Mouse (Mus musculus): ENCODE data around the gene Fbxo7.
A peak's percentile ranks its signal among the peaks of the same experiment; 100 is the strongest.

Fbxo7 gene

DNA sequence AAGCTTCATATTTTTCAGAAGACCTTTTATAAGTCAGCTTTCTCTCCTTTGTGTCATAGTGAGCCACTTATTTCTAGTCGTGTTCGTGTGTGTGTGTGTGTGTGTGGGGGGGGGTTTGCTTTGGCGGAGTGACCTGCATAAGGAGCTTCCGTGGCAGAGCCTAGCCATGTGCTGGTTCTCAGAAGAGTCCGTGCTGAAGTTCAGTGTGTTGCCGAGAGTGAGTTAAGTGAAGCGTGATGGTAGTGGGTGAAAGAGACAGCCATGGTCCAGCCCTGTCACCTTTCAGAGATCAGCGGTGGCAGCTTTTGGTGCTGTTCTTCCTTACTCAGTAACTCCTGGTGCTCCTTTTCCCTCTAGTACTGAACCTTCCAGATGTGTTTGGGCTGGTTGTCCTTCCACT lies 22.3 kb downstream of the Fbxo7 start:
- no peak for DNase-seq

DNA sequence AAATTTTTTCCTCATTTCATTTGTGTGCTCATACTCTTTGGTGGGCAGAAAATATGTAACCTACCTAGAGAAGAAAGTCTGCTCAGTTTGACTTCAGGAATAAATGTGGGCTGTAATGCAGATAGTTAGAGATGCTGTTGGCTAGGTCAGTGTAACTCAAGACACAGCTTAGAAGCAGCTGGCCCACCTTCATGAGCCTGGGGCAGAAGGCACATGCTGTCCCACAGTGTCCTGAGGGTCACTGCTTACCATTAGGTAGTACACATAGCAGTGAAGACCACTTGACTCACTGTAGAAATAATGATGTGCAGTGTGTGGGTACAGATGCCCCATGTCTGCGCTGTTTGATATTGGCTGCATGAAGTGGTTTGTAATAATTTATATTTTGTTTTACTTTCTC lies 24.6 kb downstream of the Fbxo7 start:
- no peak for DNase-seq

DNA sequence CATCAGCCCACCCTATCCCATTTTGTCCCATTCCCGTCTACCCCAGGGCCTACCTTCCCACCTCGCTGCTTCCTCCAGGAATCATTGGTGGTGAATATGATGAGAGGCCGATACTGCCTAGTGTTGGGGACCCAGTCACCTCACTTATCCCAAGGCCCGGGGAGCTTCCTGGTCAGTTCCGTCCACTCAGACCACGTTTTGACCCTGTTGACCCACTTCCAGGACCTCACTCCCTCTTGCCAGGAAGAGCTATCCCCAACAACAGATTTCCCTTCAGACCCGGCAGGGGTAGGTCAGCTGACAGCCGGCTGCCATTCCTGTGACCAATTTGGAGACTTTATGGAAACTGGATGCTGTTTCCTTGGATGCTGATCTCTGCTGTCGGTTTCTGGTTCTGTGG lies 26.0 kb downstream of the Fbxo7 start:
- no peak for DNase-seq

GRCm38 (mm10) chr10:86050522-86050921 lies 28.8 kb downstream of the Fbxo7 start:
- no peak for DNase-seq

DNA sequence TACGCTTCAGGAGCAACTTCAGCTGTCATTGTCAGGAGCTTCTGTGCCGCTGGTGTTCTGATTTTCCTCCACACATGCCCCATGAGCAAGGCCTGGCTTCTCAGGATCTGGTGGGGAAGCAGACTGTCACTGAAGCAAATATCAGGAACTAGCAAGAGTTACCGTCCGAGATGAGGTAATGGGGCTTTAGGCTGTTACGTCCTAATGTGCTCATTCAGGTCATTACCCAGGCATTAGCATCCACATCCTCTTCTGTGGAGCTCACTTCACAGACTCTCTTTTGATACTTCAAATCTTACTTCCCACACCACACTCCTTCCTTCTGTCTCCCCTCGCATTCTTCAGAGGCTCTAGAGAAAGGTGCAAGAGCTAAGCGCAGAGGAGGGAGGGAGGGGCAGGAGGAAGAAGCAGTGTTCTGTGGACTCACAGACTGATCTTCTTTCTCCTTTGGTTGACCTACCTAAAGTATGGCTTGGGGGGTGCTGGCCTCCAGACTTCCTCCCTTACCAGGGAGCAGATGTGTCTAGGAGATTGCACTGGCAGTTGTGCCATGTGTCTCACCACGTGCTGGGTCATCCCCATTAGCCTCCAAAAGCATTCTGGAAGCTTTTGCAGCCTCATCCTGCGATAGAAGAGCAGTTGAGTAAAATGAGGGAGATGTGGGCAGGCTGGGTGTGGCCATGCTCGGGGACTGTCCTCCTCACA lies 31.2 kb downstream of the Fbxo7 start:
- DNase-seq = no peak

- DNase-seq = no peak
These were observed 34.6 kb downstream of the Fbxo7 start for GRCm38 (mm10) chr10:86056297-86056903.

DNA sequence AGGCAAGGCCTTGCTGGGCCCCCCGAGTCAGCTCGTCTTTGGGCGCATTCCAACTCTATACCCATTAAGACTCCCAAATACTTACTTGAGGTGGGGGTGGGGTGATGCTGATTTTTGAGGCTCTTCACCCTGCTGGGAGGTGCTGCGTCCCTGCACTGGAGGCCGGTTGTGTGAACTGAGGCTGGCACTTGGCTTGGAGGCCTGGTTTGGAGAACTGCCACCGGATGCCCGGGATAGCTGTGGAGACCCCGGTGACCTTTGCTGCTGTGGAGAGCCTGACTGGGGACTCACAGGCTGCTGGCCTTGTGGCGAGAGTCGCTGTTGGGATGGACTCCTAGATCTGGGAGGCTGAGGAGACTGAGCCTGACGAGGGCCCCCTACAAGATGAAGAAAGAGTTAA lies 35.5 kb downstream of the Fbxo7 start:
- no peak for DNase-seq

DNA sequence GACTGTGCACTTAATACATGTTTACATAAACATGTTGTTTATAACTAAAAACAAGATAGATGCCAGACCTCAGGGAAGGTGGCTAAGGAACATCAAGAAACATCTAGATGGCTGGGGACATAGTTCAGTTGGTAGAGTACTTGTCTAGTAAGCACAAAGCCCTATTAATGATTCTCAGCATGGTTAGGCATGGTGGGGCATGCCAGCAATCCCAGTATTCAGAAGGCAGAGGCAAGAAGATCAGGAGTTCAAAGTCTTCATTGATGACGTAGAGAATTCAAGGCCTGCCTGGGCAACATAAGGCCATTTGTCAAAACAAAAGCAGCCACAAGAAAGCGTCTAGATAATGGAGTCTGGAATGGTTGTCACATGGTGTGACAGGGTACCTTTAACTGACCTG lies 35.9 kb downstream of the Fbxo7 start:
- DNase-seq = no peak

DNA sequence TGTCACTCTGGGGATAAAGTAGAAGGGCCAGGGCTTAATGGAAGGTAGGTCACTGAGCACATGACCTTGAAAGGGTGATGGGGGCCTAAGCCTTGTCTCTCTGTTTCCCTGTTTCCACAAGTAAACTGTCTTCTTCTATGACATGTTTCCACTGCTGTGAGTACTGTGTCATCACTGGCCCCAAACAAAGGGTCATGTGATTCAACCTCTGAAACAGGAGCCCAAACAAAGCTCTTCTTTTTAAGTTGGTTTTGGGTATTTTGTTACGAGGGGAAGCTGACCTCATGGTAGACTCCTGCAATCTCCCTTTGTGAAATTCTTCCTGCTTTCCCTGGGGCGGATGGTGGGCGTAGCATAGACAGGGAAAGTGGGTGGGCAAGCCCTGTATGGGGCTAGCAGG lies 38.5 kb downstream of the Fbxo7 start:
- DNase-seq = no peak

- DNase-seq = peak; percentile 45 to 46
These were observed 40.7 kb downstream of the Fbxo7 start for GRCm38 (mm10) chr10:86062261-86063017.

DNA sequence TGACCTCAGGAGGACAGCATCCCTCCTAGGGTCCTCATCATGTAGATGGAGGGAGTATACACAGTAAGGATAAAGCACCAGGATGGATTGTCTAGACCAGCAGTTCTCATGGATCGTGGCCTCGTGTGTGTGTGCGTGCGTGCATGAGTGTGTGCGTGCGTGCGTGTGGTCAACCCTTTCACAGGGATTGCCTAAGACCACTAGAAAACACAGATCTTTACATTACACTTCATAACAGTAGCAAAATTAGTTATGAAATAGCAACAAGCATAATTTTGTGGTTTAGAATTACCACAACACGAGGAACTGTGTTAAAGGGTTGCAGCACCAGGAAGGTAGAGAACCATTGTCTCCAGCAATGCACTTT lies 41.2 kb downstream of the Fbxo7 start:
- DNase-seq = no peak

DNA sequence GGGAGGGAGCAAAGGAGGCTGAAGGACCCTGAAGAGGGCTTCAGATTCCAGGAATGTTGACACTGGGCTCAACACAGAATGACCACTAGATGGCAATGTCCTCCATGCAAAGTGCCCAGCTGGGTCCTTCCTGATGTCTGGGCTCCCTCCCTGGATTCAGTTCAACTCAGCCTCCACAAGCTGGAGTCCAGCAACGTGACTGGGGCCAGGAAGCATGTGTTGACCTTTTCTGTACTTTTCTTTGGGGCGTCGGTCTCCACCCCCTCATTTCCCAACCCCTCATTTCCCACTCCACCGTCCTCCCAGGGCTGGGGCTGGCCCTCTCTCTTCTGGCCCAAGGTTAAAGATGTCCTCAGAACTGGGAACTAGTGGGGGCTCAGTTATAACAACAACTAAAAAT lies 43.2 kb downstream of the Fbxo7 start:
- DNase-seq = peak; percentile 64 to 72

GRCm38 (mm10) chr10:86065661-86066060 lies 43.9 kb downstream of the Fbxo7 start:
- no peak for DNase-seq

- no peak for DNase-seq
These were observed 44.9 kb downstream of the Fbxo7 start for GRCm38 (mm10) chr10:86066651-86067050.

DNA sequence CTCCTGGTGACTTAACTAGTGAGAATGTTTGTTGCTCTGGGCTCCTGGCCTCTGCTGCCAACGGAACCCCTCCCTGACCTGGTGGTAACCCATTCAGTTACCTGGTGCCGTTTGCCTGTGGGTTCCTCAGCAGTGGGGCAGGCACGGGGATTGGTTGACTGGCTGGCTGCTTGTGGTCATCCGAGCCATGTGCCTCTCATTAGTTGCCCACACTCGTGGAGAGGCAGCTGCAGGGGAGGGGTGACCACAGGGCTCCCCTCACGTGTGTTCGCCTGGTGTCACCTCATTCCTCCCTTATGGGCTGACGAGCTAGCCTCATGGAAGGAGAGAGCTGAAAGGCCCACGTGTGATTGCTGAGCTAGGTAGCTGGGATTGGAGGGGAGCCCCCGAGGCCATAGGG lies 46.1 kb downstream of the Fbxo7 start:
- no peak for DNase-seq

DNA sequence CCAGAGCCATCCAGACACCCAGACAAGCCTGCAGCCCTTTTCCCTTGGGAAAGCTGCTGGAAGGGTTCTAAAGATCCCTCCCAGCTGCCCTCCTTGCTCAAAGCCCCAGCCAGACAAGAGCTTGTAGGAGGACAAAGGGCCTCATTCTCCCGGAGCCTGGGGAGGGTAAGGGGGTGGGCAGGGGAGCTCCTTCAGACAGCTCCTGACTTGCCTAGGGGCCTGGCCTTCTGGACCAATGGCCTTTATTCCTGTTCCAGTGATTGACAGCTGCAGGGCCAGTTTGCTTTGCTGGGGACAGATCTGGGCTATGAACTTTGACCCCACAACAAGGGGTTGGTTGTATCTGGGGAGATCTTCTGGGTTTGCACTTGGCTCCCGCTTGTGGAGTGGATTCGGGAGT lies 47.6 kb downstream of the Fbxo7 start:
- DNase-seq = no peak

DNA sequence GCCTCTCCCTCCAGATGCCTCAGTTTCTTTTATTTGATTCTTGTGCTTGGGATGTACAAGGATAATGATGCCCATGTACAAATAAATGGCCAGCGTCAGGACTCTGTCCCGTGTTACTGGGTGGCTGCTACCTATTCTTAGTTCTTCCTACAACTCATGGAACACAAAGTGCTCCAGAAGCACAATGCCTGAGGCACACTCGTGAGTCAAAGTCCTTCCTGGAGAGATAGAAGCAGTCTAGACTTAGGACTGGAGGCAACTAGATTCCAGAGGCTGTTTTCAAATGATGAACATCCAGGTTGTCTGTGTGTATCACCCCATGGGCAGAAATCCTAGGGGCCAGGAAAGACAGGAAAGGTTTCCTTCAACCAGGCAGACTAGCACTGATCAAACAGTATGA lies 49.0 kb downstream of the Fbxo7 start:
- DNase-seq = no peak

- no peak for DNase-seq
These were observed 52.4 kb downstream of the Fbxo7 start for GRCm38 (mm10) chr10:86074134-86074533.

DNA sequence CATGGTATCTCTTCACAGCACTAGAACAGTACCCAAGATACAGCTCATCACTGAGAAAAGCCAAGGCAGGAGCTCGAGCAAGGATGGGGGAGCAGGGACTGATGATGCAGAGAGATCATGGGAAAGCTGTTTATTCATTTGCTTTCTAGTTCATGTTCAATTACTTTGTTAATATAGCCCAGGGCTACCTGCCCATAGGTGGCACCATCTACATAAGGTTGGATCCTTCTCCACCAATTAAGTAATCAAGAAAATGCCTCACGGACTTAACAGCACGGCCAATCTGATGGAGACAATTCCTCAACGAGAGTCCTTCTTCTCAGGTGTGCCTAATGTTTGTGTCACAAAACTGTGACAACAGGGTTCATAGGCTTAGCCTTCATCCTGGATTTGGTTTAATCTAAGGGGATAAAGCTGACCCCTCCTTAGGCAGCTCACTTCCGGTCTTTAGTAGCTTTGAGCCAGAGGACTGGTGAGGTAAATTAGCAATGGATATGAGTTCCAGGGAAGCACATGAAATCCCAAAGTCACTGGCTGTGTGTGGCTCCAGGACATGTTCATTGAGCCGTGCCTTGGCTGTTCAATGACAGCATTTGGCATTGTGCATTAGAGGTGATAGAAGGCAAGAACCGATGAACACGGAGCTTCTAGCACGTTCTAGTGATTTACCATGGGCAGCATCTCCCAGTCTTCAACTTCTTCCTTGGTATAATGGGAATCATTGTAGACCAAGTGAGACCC lies 53.4 kb downstream of the Fbxo7 start:
- no peak for DNase-seq

DNA sequence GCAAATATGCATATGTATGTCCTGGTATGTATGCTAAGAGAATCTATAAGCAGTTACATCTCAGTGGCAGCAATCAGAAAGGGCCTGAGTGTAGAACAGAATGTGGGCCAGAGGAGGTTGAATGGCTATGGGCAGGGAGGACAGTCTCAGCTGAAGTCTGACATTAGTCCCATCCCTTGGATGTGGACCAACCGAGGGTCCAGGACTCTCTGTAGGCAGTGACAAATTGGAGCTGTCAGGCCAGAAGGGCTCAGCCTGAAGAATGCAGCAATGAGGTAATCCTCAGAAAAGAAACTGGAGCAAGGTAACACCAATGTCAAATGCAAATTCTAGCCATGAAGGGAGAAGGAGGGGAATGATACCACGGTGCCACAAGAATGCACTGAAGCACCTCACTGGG lies 55.5 kb downstream of the Fbxo7 start:
- DNase-seq = no peak

- DNase-seq = no peak
These were observed 57.0 kb downstream of the Fbxo7 start for GRCm38 (mm10) chr10:86078761-86079160.

DNA sequence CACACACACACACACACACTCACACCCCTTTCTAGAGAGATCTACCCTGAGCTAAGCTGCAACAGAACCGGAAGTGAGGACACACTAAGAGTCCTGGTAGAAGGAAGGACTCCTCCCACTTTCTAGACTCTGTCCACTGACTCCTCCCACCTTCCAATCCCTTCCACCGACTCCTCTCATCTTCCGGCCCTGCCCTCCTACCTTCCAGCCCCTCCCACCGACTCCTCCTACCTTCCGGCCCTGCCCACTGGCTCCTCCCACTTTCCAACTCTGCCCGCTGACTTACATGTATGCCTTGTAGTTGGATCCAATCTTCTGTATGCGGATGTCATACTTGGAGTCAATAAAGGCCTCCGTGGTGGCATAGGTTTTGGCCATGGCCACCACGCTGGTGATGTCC lies 58.1 kb downstream of the Fbxo7 start:
- no peak for DNase-seq

DNA sequence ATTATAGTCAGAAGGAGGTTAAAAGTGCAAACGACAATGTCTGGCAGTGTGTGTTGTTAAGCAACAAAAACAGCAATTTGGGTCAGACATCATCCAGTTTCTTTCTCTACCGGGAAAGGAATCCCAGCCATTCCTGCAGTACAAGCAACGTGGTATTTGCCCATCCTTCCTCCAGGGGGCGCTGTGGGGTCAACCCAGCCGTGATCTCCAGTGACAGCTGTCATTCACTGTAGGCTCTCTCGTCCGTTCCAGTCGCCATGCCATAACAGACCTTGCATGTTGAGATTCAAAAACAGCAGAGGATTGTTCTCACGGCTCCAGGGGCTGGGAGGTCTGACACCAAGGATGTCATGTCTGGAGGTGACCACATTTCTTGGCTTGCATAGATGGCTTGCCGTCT lies 70.1 kb downstream of the Fbxo7 start:
- peak in 1 of 2 experiments; percentile 22 for DNase-seq

Data from cerebellum, adult 18-20 months (tissue).